Mouse (Mus musculus) B cell, adult 62 days (primary cell): Measurements from ENCODE around the gene Ntf3. TPM values are rescaled to one million over a fixed set of nuclear protein-coding genes. Genes with fewer than 3 reads are reported as not detected.

ENCODE experiments used
- total RNA-seq: library from RNA; stranded (reverse); gene quantifications from 4 replicates; pipeline ENCODE4 v1.2.4, GENCODE M21; 2023

The Ntf3 gene
- total RNA-seq = not detected in 4 replicates

DNA sequence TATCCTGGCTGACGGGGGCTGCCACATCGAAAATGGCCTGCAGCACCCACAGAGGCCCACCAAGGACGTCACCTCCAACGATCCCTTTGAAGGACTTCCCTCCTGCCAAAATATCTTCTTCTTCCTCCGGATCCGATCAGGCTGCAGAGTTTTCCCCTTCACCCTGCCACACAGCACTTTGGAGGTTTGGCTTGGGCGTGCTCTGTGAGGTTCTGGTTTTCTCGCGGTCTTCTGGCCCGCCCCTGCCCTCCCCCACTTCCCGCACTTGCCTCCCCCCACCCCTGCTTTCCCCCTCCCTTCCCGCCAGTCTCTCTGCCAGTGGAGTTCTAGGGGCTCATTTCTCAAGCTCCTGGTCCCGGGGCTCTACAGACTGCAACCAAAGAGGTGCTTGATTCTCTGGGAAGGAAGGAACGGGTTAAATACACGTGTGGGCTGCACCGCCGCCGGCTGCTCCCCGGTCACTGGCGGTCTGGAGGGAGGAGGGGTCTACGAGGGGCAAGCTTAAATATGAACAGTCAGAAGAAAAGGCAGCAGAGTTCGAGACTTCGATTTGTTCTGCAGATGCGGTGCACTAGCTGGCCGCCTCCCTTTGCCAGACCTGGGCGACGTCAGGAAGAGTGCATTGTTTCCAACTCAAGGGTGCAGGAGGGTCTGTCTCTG lies at the start of gene Ntf3:
TSS of gene Ntf3 (minus strand) at position 363 of the 660 bp plus-strand sequence.

